Mouse (Mus musculus) c-Kit-positive CD71-negative TER-119-negative erythroid progenitor cells, embryonic 14.5 days (primary cell): ENCODE data around the gene Hmgn2.
A peak's percentile ranks its signal among the peaks of the same experiment; 100 is the strongest.
"Not testable (repeated sequence)": the region's sequence is repeated elsewhere in the genome, so short reads cannot be mapped to it uniquely, and the experiment has no call there.

Experiments used
- DNase-seq: peaks from one replicate; pipeline ENCODE4 v3.0.0-alpha.2; 2013; ENCODE audit warnings: low read depth

Hmgn2 gene

DNA sequence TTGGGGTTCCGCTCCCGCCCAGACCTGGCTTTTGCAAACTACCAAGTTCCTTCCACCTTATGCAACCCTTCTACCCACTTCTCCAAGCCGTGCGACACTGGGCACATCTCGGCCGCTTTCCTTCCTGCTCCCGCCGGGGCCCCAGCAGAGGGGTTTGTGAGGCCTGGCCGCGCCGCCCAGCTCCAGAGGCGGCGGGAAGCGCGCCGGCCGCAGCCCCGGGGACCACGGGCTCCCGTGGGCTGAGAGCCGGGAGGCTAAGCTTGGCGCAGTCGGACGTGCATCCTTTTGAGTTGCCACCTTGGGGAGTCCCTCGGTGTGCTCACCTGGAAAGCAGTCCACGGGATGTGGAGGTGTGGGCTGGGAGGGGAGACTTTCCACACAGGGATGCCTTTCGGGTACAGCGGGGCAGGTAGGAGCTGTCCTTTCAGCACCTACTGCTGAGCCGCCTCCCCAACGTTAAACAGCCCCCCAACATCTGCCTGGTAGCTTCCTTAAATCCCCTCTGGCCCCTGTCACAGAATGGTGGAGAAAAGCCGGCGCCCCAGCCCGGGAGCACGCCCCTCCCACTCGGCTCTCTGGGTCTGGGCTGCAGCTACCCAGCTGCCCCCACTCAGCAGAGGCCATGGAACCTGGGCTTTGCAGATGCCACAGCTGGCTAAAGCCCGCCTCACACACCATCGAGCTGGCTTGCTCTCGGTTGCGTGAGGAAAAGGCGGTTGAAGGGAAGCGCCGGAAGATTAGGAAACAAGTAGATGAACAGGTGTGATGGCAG is at the start of gene Hmgn2:
TSS of gene Hmgn2 (minus strand) at position 501 of the 772 bp plus-strand sequence.
- DNase-seq: peak; percentile 32

DNA sequence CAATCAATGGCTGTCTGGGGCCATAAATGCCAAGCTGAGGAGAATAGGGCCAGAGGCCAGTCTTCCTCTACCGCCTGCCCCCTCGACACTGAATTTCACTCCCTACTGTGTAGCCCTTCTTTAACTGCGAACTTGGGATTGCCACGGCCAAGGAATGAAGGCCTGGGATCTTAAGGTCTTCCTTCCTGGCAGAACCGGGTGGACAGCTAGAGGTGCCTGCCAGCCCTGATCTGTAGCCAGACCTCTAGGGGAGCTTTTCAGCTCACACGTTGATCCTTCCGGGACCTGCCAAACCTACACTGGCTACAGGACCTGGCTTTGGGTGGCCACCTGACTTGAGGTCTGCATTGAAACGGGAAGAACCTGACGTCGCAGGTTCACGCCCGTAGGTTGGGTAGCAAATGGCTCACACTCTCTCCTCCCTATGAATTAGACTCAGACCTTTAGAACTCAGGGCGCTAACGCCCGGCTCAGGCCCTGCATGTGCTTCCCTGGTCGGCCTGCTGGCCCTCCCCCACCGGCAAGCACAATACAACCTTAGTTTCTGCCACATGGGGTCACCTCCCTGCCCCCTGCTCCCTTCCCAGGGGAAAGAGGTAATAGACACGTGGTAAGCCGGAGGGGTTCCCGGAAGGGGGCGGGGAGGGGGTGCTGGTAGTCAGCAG is 48.9 kb upstream of the Hmgn2 start:
- DNase-seq: no peak

- DNase-seq: no peak
Measured at GRCm38 (mm10) chr4:134016767-134017166, 48.3 kb upstream of the Hmgn2 start.

DNA sequence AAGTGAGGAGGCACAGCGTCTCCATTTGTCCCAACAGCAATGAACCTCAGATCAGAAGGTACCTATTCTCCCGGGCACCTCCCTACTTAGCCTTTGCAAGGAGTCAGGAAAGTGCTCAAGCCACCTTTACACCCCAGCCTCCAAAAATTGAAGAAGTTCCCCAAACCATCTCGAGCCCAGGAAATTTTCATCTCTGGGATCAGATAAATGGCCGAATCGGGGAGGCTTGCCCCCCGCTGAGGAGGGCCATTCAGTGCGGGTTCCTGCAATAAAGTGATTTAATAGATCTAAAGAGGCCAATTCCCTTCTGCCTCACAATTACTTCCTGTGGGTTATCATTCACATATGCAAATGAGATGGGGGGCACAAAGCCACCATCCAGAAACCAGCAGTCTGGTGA is 47.8 kb upstream of the Hmgn2 start:
- DNase-seq: no peak

DNA sequence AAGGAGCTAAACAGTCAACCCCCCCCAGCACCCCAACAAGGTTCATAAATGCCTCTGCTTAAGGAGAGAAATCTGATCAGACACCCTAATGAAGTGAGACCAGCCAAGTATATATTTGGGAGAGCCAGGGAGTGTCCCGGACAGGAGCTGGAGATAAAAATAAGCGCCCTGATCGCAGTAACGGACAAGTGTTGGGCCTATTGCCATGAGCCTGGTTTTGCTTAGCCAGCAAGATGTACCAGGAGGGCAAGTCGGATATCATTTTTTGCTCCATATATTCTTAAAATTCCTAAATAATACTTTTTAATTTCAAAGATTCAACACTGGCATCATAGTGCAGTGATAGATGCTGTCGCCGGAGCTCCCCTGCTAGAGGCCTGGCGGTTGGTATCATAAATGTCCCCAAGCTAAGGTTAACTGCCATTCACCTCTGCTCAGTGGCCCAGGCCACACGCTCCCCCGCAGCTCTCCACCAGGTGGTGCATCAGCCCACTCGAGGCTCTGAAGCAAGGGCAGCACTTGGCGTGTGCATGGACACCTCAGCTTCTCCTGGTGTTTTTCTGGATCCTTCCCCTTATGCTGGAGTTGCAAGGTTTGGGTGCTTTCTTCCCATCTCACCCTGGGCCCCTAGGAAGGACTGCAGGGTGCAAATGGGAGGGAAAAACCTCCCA is 44.5 kb upstream of the Hmgn2 start:
- DNase-seq: no peak

DNA sequence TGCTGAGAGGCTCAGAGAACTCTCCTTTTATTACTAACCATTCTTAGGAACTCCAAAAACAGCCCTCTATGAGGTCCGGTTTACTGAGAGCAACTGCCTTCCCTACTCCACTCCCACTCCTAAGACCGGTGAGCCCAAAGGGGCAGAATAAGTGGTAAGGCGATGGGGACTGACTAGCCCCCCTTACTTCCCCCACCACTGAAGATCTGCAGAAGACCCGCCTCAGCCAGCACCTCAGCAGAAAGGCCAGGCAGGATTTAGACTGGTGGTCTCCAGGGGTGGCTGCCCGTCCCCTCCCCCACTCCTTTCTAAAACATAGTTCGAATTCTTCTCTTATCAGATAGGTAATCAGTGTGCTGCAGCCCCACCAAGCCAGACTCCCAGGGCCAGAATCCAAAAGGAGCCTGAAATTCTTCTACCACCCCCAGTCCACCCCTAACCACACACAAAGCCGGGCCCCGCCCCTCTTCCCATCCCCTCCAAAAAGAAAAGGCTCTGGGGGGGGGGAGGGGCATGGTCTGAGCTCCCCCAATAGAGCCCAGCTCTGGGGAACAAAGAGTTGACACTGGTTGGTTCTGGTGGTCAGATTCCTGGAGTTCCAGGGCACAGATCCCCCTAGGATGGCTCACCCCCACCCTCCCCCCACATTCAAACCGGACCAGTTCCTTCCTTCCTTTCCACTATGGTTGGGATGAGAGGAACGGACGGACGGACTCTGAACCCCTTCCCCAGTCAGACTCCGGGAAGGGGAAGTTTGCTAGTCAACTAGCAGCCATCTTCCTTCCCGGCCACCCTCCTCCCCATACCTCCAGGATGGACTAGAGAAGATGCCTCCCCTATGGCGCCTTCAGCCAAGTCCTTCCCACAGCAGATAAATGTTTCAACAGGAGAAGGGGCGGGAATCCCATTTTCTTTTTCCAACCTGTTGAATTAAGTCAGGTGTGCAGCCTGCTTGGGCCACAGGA is 43.3 kb upstream of the Hmgn2 start:
- DNase-seq: no peak

DNA sequence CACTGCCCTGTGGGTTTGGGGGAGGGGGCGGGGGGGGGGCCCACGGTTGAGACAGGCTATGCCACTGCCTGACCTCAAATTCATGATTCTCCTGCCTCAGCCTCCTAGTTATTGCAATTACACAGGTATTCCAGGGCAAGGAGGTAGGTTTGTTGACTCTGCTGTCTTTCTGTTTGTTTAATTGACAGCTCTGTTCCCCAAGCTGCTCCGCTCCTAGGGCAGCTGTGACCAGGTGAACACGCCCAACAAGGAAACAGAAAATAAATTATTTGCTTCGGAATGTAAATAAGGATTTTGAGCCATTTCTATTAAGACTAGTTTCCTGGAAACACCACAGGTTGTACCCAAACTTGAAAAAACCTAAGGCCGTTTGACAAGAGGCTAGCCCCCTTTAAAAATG is 41.3 kb upstream of the Hmgn2 start:
- no peak for DNase-seq

GRCm38 (mm10) chr4:134006845-134007244 is 38.4 kb upstream of the Hmgn2 start:
- no peak for DNase-seq

DNA sequence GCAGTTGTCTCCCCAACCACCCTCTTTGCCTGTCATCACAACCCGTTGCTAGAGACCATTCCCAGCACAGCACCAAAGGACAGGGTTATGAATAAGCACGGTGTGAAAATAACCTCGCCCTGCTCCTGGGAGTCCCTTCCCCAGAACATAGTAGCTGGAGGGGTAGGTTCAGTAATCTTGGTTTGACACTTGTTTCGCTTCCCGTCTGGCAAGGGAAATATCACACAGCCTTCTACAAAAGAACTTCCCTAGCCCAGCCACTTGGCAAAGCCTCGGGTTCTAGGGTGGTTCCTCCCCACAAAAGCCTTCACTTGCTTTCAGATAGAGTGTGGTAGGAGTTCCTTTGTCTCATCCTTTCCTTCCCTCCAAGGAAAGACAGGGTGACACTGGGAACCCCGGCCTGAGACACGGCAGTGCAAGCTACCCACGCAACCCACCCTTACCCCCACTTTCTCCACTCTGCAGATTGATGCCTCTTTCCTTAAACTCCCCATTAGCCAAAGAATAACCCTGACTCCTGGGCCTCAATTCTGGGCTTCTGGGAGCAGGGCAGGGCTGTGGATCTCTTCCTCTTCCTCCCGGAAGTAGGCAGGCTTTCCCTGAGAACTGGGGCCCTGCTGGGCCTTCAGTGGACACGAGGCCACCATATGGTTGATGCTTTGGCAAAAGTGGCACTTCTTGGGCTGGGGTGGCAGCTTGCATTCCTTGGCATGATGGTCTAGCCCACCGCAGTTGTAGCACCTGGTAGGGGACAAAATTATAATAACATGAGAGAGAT is 37.3 kb upstream of the Hmgn2 start:
- no peak for DNase-seq

DNA sequence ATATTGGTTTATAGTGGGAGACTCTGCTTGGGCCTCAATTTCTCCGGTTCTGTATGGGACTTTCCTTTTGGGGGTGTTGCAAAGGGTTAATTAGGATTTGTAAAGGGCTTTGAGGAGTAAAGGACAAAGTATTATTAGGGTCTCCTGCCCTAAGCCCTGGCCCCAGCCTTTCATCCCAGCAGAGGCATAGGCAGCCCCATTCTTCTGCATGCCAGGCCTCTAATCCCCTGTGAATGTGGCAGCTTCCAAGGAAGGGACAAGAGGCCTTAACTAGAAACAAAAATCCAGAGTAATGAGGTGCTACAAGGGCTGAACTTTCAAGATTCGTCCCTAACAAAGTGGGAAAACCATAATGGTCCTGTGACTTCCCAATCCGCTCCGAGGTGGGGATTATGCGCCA is 34.5 kb upstream of the Hmgn2 start:
- no peak for DNase-seq

- DNase-seq: no peak
Measured at GRCm38 (mm10) chr4:134002246-134002645, 33.8 kb upstream of the Hmgn2 start.

DNA sequence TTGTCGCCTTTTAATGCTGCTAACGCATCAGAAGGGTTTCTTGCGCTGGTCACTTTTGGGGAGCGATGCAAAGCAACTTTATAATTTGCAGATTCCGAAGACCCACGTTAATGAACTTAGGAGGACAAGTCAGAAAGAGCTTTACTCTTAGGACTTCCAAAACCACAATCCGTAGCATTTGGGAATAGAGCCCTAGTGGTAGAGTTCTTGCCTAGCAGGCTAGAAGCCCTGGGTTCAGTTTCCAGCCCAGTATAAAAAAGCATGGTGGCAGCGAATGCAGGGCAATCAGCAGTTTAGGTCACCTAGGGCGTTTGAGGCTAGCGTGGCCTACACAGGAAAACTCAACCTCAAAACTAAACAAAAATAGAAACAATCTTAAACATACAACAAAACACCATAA is 33.3 kb upstream of the Hmgn2 start:
- DNase-seq: no peak

DNA sequence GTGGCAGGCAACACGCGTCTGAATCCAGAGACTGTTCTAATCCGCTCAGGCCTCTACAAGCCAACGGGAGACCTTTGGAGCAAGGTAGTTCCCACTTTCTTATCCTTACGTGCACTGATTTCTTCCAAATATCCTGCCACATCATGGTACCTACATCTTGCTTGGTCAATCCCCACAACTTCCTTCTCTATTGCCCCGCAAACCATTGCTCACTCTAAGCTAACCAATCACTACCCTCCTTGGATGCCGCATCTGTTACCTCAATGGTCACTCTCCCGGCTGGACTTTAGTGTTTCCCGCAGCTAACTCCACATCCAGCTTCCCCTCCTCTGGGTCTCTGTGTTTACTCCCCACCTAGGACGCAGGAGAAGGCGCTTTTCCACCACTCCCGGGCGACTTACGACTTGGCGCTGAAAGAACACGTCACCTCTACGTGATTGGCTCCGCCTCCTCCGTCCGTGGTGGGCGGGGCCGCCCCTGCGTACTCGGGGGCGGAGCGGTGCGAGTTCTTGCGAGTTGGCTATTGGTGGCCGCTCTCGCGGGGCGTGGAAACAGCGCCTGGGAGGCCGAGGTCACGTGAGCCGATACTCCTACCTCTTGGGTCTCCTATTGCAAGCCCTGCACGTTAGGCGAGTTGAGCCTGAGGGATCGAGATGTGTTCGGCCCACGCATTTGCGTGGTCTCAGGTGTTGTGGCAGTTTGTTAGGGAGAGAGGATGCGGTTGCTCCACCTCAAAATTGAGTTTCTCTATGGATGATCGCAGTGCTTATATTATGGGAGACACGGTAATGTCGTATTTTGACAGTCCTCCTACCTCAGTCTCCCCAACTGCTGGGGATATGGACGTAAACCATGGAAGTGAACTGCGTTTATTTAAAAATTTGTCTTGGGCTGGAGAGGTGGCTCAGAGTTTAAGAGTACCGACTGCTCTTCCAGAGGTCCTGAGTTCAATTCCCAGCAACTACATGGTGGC is 32.3 kb upstream of the Hmgn2 start, which contains the start of gene Dhdds:
TSS of gene Dhdds (minus strand) at position 453 of the 973 bp plus-strand sequence.
- DNase-seq: peak; percentile 97

DNA sequence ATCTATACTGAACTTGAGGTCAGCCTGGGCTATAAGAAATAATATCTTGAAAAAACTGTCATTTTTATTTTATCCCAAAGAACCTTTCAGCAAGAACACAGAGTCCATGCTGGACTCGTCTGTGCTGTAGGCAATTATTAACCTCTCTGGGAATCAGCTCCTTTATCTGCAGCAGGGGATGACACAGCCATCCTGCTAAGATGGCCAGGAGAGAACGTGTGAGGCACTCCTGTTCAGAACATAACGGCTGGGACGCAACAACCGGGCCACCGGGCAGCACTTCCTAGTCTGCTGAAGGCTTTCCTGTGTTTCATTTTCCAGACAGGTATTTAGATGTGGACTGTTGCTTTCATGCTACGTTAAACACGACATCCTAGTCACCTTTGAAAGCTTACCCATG is 26.2 kb upstream of the Hmgn2 start:
- DNase-seq: no peak

DNA sequence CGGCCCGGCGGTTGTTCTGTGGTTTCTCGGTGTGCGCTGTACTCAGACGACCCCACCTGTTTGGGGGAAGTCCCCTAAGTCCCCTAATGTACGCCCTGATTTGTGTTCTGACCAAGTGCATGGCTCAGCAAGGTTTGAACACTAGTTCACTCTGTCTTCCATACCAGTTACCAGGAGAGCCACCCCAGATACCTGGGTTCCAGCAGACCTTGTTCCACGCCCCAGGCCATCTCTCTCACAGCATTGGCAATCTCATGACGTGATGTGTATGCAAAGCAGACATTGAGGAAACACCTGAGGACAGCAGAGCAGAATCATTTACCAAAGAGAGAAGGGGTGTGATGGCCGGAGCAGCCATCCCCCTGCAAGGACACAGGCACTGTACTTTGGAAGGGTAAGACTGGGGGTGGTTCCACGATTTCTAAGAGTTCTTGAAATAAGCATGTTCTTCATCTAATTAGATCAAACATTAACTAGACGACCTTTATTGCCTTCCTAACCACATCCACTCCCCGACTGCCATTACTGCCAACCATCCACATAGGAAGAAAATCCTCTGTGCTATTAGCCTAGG is 22.7 kb upstream of the Hmgn2 start:
- DNase-seq: no peak

- DNase-seq: no peak
Measured at GRCm38 (mm10) chr4:133990035-133990434, 21.6 kb upstream of the Hmgn2 start.

GRCm38 (mm10) chr4:133988289-133988688 is 19.8 kb upstream of the Hmgn2 start:
- DNase-seq: not testable (repeated sequence)

- DNase-seq: no peak
Measured at GRCm38 (mm10) chr4:133982936-133983335, 14.5 kb upstream of the Hmgn2 start.

GRCm38 (mm10) chr4:133980496-133980895 is 12.0 kb upstream of the Hmgn2 start:
- DNase-seq: no peak
